Mouse (Mus musculus): ENCODE data around the gene 1110017D15Rik. TPM values are rescaled to one million over a fixed set of nuclear protein-coding genes. Genes with fewer than 3 reads are reported as not detected.
A peak's percentile ranks its signal among the peaks of the same experiment; 100 is the strongest.
"Not testable (repeated sequence)": the region's sequence is repeated elsewhere in the genome, so short reads cannot be mapped to it uniquely, and the experiment has no call there.

The 1110017D15Rik gene
- total and polyA plus RNA-seq, 2 experiments from 2014 or later: 0.18 TPM; not detected in 1

- TF ChIP-seq EP300 (IDR thresholded peaks at IDR 0.05; ENCODE audit: low read depth): no peak
- TF ChIP-seq CTCF (IDR thresholded peaks at IDR 0.05; ENCODE audit: low read depth): no peak
- H3K9ac ChIP-seq (replicated peaks; ENCODE audit: low read depth, low read length): peak overlapping the region; percentile 64
- 5% methylated on average over 17 of the region's 17 CpGs for WGBS
- H3K9me3 ChIP-seq (replicated peaks; ENCODE audit: control insufficient read depth, low read length): no peaks in the 10 kb centered on the region
- H3K27ac ChIP-seq (ENCODE audit: low read depth): 0 out of 2 replicates have a peak overlapping the region, but pooled peaks have one; percentile 11
- peak overlapping the region; percentile 74 for H3K4me2 ChIP-seq (ENCODE audit: low read depth, low read length)
- H3K4me3 ChIP-seq (ENCODE audit: low read depth, low read length): peak overlapping the region; percentile 61
- no peak; the same call in 1 of the 2 replicates for ATAC-seq (ENCODE audit: insufficient read depth, low read depth)
- H3K36me3 ChIP-seq (replicated peaks; ENCODE audit: control insufficient read depth, insufficient read depth, low read length): no peaks in the 10 kb centered on the region
- no peaks in the 10 kb centered on the region for H3K27me3 ChIP-seq (ENCODE audit: control insufficient read depth, insufficient read depth, low read length)
- H3K4me1 ChIP-seq (ENCODE audit: control insufficient read depth, insufficient read depth): peaks cover 5% of the 10 kb centered on the region
- DNase-seq (ENCODE audit: low spot score): no peak
These were observed 51.9 kb downstream of the 1110017D15Rik start for GRCm38 (mm10) chr4:41465287-41465665.

- peak within 1 kb of the TSS; percentile 61 for H3K4me3 ChIP-seq (ENCODE audit: low read depth, low read length)
These were observed 52.5 kb downstream of the 1110017D15Rik start, which contains the start of the genes Kif24 and Nudt2 for GRCm38 (mm10) chr4:41464345-41465286. Gene Kif24, minus strand, starts transcription at chr4:41464887. Gene Nudt2, plus strand, starts transcription at chr4:41465151.

DNA sequence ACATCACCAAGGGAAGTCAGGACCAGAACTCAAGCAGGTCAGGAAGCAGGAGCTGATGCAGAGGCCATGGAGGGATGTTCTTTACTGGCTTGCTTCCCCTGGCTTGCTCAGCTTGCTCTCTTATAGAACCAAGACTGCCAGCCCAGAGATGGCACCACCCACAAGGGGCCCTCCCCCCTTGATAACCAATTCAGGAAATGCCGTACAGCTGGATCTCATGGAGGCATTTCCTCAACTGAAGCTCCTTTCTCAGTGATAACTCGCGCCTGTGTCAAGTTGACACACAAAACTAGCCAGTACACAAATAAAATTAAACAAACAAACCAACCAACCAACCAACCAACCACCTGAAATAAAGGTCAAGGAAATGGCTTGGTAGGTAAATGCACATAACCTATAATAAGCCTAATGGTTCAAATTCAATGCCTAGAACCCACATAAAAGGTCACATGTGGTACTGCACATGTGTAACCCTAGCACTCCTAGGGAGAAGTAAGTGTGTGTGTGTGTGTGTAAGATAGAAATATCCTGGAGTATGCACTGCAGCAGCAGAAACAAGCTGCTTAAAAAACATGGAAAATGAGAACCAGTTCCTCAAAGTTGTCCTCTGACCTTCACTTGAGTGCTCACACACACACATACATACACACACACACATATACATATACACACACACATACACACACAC, 53.9 kb downstream of the 1110017D15Rik start:
- H3K27me3 ChIP-seq (ENCODE audit: control insufficient read depth, insufficient read depth, low read length); H3K27ac ChIP-seq (ENCODE audit: low read depth); H3K9ac ChIP-seq (replicated peaks; ENCODE audit: low read depth, low read length); DNase-seq (ENCODE audit: low spot score); ATAC-seq (ENCODE audit: insufficient read depth, low read depth); H3K4me1 ChIP-seq (ENCODE audit: control insufficient read depth, insufficient read depth); H3K9me3 ChIP-seq (replicated peaks; ENCODE audit: control insufficient read depth, low read length); H3K36me3 ChIP-seq (replicated peaks; ENCODE audit: control insufficient read depth, insufficient read depth, low read length): not testable (repeated sequence)
- H3K4me3 ChIP-seq (ENCODE audit: low read depth, low read length): peak overlapping the region; percentile 61; the same call in 1 of the 2 replicates
- WGBS: 57% methylated on average over 3 of the region's 3 CpGs
- peak overlapping the region; percentile 70 for H3K4me2 ChIP-seq (ENCODE audit: low read depth, low read length)

More at GRCm38 (mm10) chr4:41464345-41465286, 52.5 kb downstream of the 1110017D15Rik start, which contains the start of the genes Kif24 and Nudt2:
- H3K27ac ChIP-seq (ENCODE audit: low read depth): peak within 1 kb of the TSS; percentile 41; the same call in 1 of the 2 replicates
- TF ChIP-seq EP300 (IDR thresholded peaks at IDR 0.05; ENCODE audit: low read depth) (peak; percentile 94), CTCF (IDR thresholded peaks at IDR 0.05; ENCODE audit: low read depth) (no peak)
- ATAC-seq (ENCODE audit: insufficient read depth, low read depth) (peak; percentile 99), DNase-seq (ENCODE audit: low spot score) (peak; percentile 99)
- H3K4me2 ChIP-seq (ENCODE audit: low read depth, low read length): peak within 1 kb of the TSS; percentile 74
- under 1% methylated on average over 70 of the region's 70 CpGs for WGBS
- H3K27me3 ChIP-seq (ENCODE audit: control insufficient read depth, insufficient read depth, low read length): no peaks in the 10 kb centered on the region
- no peaks in the 10 kb centered on the region for H3K36me3 ChIP-seq (replicated peaks; ENCODE audit: control insufficient read depth, insufficient read depth, low read length)
- H3K4me1 ChIP-seq (ENCODE audit: control insufficient read depth, insufficient read depth): peaks cover 5% of the 10 kb centered on the region
- H3K9ac ChIP-seq (replicated peaks; ENCODE audit: low read depth, low read length): peak within 1 kb of the TSS; percentile 64
- H3K9me3 ChIP-seq (replicated peaks; ENCODE audit: control insufficient read depth, low read length): no peaks in the 10 kb centered on the region

DNA sequence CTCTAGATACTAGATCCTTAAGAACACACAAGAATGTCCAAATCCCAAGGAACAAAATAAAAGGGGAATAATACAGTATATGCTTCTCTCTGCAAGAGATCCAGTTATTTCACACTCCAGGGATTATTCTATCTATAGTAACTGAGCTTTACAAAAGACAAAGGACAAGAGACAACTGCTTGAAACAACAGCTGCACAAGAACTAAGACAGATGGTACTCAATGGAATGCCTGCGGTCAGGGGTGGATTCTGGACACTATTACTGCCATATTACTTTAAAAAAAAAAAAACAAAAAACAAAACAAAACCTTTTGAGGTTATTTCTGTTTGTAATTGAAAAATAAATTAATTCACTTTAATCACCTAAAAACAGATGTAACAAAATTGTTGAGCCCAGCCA, 56.4 kb downstream of the 1110017D15Rik start:
- ATAC-seq (ENCODE audit: insufficient read depth, low read depth) (no peak), DNase-seq (ENCODE audit: low spot score) (no peak)
- Histone ChIP-seq H3K4me1 (ENCODE audit: control insufficient read depth, insufficient read depth) (peaks cover 5% of the 10 kb centered on the region), H3K36me3 (replicated peaks; ENCODE audit: control insufficient read depth, insufficient read depth, low read length) (no peaks in the 10 kb centered on the region), H3K27me3 (ENCODE audit: control insufficient read depth, insufficient read depth, low read length) (no peaks in the 10 kb centered on the region), H3K4me3 (ENCODE audit: low read depth, low read length) (no peak overlapping the region), H3K27ac (ENCODE audit: low read depth) (no peak overlapping the region), H3K4me2 (ENCODE audit: low read depth, low read length) (no peak overlapping the region), H3K9me3 (replicated peaks; ENCODE audit: control insufficient read depth, low read length) (no peaks in the 10 kb centered on the region), H3K9ac (replicated peaks; ENCODE audit: low read depth, low read length) (no peak overlapping the region)
- TF ChIP-seq CTCF (IDR thresholded peaks at IDR 0.05; ENCODE audit: low read depth) (no peak), EP300 (IDR thresholded peaks at IDR 0.05; ENCODE audit: low read depth) (no peak)
- WGBS: 75% methylated on average over 1 of the region's 1 CpGs

Other genes starting within 250 kb of the 1110017D15Rik start
- 18.2 and 19.5 TPM in 2 replicates for gene Ubap2, start 242.2 kb downstream of the 1110017D15Rik start, total RNA-seq (2014; rRNA removed; ENCODE audit: low replicate concordance)
- 26.4 and 27.1 TPM in 2 replicates for gene Ubap2, start 242.2 kb downstream of the 1110017D15Rik start, polyA plus RNA-seq (2015; fragmentation: Nextera tagmentation; extraction: Ambion mirVana)
- 31.0 and 35.9 TPM in 2 replicates for gene Dcaf12, start 202.4 kb downstream of the 1110017D15Rik start, total RNA-seq (2014; rRNA removed; ENCODE audit: low replicate concordance)
- 29.0 and 31.1 TPM in 2 replicates for gene Dcaf12, start 202.4 kb downstream of the 1110017D15Rik start, polyA plus RNA-seq (2015; fragmentation: Nextera tagmentation; extraction: Ambion mirVana)
- gene Ubap1, start 168.3 kb downstream of the 1110017D15Rik start, total RNA-seq (2014; rRNA removed; ENCODE audit: low replicate concordance): 43.2 and 125 TPM in 2 replicates
- 45.3 and 45.7 TPM in 2 replicates for gene Ubap1, start 168.3 kb downstream of the 1110017D15Rik start, polyA plus RNA-seq (2015; fragmentation: Nextera tagmentation; extraction: Ambion mirVana)
- 2.9 and 3.4 TPM in 2 replicates for gene Kif24, start 52.4 kb downstream of the 1110017D15Rik start, total RNA-seq (2014; rRNA removed; ENCODE audit: low replicate concordance)
- gene Kif24, start 52.4 kb downstream of the 1110017D15Rik start, polyA plus RNA-seq (2015; fragmentation: Nextera tagmentation; extraction: Ambion mirVana): 1.1 and 1.4 TPM in 2 replicates
- gene Nudt2, start 52.2 kb downstream of the 1110017D15Rik start, total RNA-seq (2014; rRNA removed; ENCODE audit: low replicate concordance): 10.5 and 37.6 TPM in 2 replicates
- 42.0 and 45.9 TPM in 2 replicates for gene Nudt2, start 52.2 kb downstream of the 1110017D15Rik start, polyA plus RNA-seq (2015; fragmentation: Nextera tagmentation; extraction: Ambion mirVana)
- 6.3 and 9.3 TPM in 2 replicates for gene AI464131, start 14.3 kb downstream of the 1110017D15Rik start, total RNA-seq (2014; rRNA removed; ENCODE audit: low replicate concordance)
- 2.5 and 2.9 TPM in 2 replicates for gene AI464131, start 14.3 kb downstream of the 1110017D15Rik start, polyA plus RNA-seq (2015; fragmentation: Nextera tagmentation; extraction: Ambion mirVana)
- 4.0 and 10.7 TPM in 2 replicates for gene Fam219a, start 52.2 kb upstream of the 1110017D15Rik start, total RNA-seq (2014; rRNA removed; ENCODE audit: low replicate concordance)
- 2.3 and 3.1 TPM in 2 replicates for gene Fam219a, start 52.2 kb upstream of the 1110017D15Rik start, polyA plus RNA-seq (2015; fragmentation: Nextera tagmentation; extraction: Ambion mirVana)
- gene Dnaic1, start 52.4 kb upstream of the 1110017D15Rik start, total RNA-seq (2014; rRNA removed; ENCODE audit: low replicate concordance): 2.2 and 12.9 TPM in 2 replicates
- 1.8 and 2.1 TPM in 2 replicates for gene Dnaic1, start 52.4 kb upstream of the 1110017D15Rik start, polyA plus RNA-seq (2015; fragmentation: Nextera tagmentation; extraction: Ambion mirVana)
- gene Enho, start 123.0 kb upstream of the 1110017D15Rik start, total RNA-seq (2014; rRNA removed; ENCODE audit: low replicate concordance): 5.8 and 12.7 TPM in 2 replicates
- gene Enho, start 123.0 kb upstream of the 1110017D15Rik start, polyA plus RNA-seq (2015; fragmentation: Nextera tagmentation; extraction: Ambion mirVana): 4.0 and 4.3 TPM in 2 replicates
- 0.31 TPM in 1 of 2 replicates, not detected in the other for gene Cntfr, start 179.8 kb upstream of the 1110017D15Rik start, total RNA-seq (2014; rRNA removed; ENCODE audit: low replicate concordance)
- 0.38 and 0.41 TPM in 2 replicates for gene Cntfr, start 179.8 kb upstream of the 1110017D15Rik start, polyA plus RNA-seq (2015; fragmentation: Nextera tagmentation; extraction: Ambion mirVana)
- 77.1 and 110 TPM in 2 replicates for gene Il11ra1, start 182.7 kb upstream of the 1110017D15Rik start, total RNA-seq (2014; rRNA removed; ENCODE audit: low replicate concordance)
- 104 and 116 TPM in 2 replicates for gene Il11ra1, start 182.7 kb upstream of the 1110017D15Rik start, polyA plus RNA-seq (2015; fragmentation: Nextera tagmentation; extraction: Ambion mirVana)
- gene Rpp25l, start 196.2 kb upstream of the 1110017D15Rik start, total RNA-seq (2014; rRNA removed; ENCODE audit: low replicate concordance): 49.6 and 49.8 TPM in 2 replicates
- gene Rpp25l, start 196.2 kb upstream of the 1110017D15Rik start, polyA plus RNA-seq (2015; fragmentation: Nextera tagmentation; extraction: Ambion mirVana): 38.9 and 40.2 TPM in 2 replicates
- 81.6 and 121 TPM in 2 replicates for gene Dctn3, start 205.8 kb upstream of the 1110017D15Rik start, total RNA-seq (2014; rRNA removed; ENCODE audit: low replicate concordance)
- 161 and 165 TPM in 2 replicates for gene Dctn3, start 205.8 kb upstream of the 1110017D15Rik start, polyA plus RNA-seq (2015; fragmentation: Nextera tagmentation; extraction: Ambion mirVana)
- gene Arid3c, start 213.8 kb upstream of the 1110017D15Rik start, total RNA-seq (2014; rRNA removed; ENCODE audit: low replicate concordance): not detected in 2 replicates
- not detected in 2 replicates for gene Arid3c, start 213.8 kb upstream of the 1110017D15Rik start, polyA plus RNA-seq (2015; fragmentation: Nextera tagmentation; extraction: Ambion mirVana)
- gene Galt, start 237.9 kb upstream of the 1110017D15Rik start, total RNA-seq (2014; rRNA removed; ENCODE audit: low replicate concordance): 95.0 and 96.8 TPM in 2 replicates
- 69.8 and 70.9 TPM in 2 replicates for gene Galt, start 237.9 kb upstream of the 1110017D15Rik start, polyA plus RNA-seq (2015; fragmentation: Nextera tagmentation; extraction: Ambion mirVana)
- 40.9 and 57.4 TPM in 2 replicates for gene Sigmar1, start 238.8 kb upstream of the 1110017D15Rik start, total RNA-seq (2014; rRNA removed; ENCODE audit: low replicate concordance)
- 33.4 and 37.1 TPM in 2 replicates for gene Sigmar1, start 238.8 kb upstream of the 1110017D15Rik start, polyA plus RNA-seq (2015; fragmentation: Nextera tagmentation; extraction: Ambion mirVana)